Comparison of ENCODE assay signal across 30 mouse cellular contexts in genomic region chr13:110741576-110742206, GRCm38 (mm10).
DNase-seq lines count a peak whose midpoint lies in the region; ATAC-seq and TF ChIP-seq lines count a peak whose summit lies in the region.
"Had no signal": no experiment of that assay in that cellular context is flagged by ENCODE, and none has a peak within 500 bp of the region (broad histone marks: within the 10 kb centered on the region; RNA-seq: fewer than 3 reads in every experiment).

No protein-coding gene starts in this region.

- no peak overlapping the region for H3K4me3 ChIP-seq in cortical plate, adult 2 months (ENCODE audit: insufficient read depth, low read length)
- no peak overlapping the region for H3K4me3 ChIP-seq in hindbrain, embryonic 11.5 days (ENCODE audit: low read depth, low read length)
- H3K4me3 ChIP-seq: embryonic facial prominence, embryonic 13.5 days; heart, embryonic 13.5 days; hindbrain, embryonic 15.5 days; intestine, embryonic 15.5 days; limb, embryonic 10.5 days; megakaryocyte, embryonic 14.5 days; stomach, embryonic 15.5 days had no signal

- H3K27me3 ChIP-seq in hindbrain, embryonic 11.5 days (ENCODE audit: control insufficient read depth, insufficient read depth, low read length) = no peaks in the 10 kb centered on the region
- H3K27me3 ChIP-seq: embryonic facial prominence, embryonic 13.5 days; heart, embryonic 13.5 days; hindbrain, embryonic 15.5 days; intestine, embryonic 15.5 days; stomach, embryonic 15.5 days had no signal

- 0 out of 2 replicates have a peak, but pooled peaks have one; percentile 8 for TF ChIP-seq POLR2A in cortical plate, adult 2 months (IDR thresholded peaks at IDR 0.05; ENCODE audit: extremely low read depth, insufficient read depth, low read length)

- H3K9me3 ChIP-seq in hindbrain, embryonic 11.5 days (ENCODE audit: control insufficient read depth, low read length) = no peaks in the 10 kb centered on the region
- H3K9me3 ChIP-seq: embryonic facial prominence, embryonic 13.5 days; heart, embryonic 13.5 days; hindbrain, embryonic 15.5 days; intestine, embryonic 15.5 days; limb, embryonic 10.5 days; megakaryocyte, embryonic 14.5 days; stomach, embryonic 15.5 days had no signal

- no peak overlapping the region for H3K9ac ChIP-seq in hindbrain, embryonic 11.5 days (ENCODE audit: low read depth, low read length)
- H3K9ac ChIP-seq: embryonic facial prominence, embryonic 13.5 days; heart, embryonic 13.5 days; hindbrain, embryonic 15.5 days; intestine, embryonic 15.5 days; liver, postnatal 0 days; stomach, embryonic 15.5 days had no signal

- no peak for TF ChIP-seq CTCF in cortical plate, adult 2 months (IDR thresholded peaks at IDR 0.05; ENCODE audit: extremely low read depth, insufficient read depth, low read length)

- no peak for ATAC-seq in activated CD4-positive, CD25-positive, alpha-beta regulatory T cell, adult 4 months
- no peak for ATAC-seq in hindbrain, embryonic 11.5 days (ENCODE audit: low FRiP score)
- ATAC-seq: CD4-positive, CD25-positive, alpha-beta regulatory T cell, adult 4 months; forebrain, embryonic 16.5 days; intestine, embryonic 15.5 days; liver, postnatal 0 days; midbrain, embryonic 16.5 days had no signal

- H3K4me1 ChIP-seq in cortical plate, adult 2 months (ENCODE audit: control insufficient read depth, insufficient read depth, low read length) = peaks cover 2% of the 10 kb centered on the region
- H3K4me1 ChIP-seq in hindbrain, embryonic 11.5 days (replicated peaks; ENCODE audit: control insufficient read depth, insufficient read depth, low read length) = no peaks in the 10 kb centered on the region
- H3K4me1 ChIP-seq: embryonic facial prominence, embryonic 13.5 days; hindbrain, embryonic 15.5 days; intestine, embryonic 15.5 days; limb, embryonic 10.5 days; megakaryocyte, embryonic 14.5 days; stomach, embryonic 15.5 days had no signal

- no peak overlapping the region for H3K4me2 ChIP-seq in hindbrain, embryonic 11.5 days (replicated peaks; ENCODE audit: low read depth, low read length)
- H3K4me2 ChIP-seq: embryonic facial prominence, embryonic 13.5 days; heart, embryonic 13.5 days; hindbrain, embryonic 15.5 days; intestine, embryonic 15.5 days; stomach, embryonic 15.5 days had no signal

- no peaks in the 10 kb centered on the region for H3K36me3 ChIP-seq in hindbrain, embryonic 11.5 days (ENCODE audit: control insufficient read depth, insufficient read depth, low read length)
- H3K36me3 ChIP-seq: embryonic facial prominence, embryonic 13.5 days; G1E; heart, embryonic 13.5 days; hindbrain, embryonic 15.5 days; intestine, embryonic 15.5 days; limb, embryonic 10.5 days; stomach, embryonic 15.5 days had no signal

- WGBS in hindbrain, embryonic 11.5 days = 84% methylated on average over 11 of the region's 11 CpGs

- peak overlapping the region; percentile 91 for H3K27ac ChIP-seq in cortical plate, adult 2 months (ENCODE audit: insufficient read depth, low read length)
- no peak overlapping the region for H3K27ac ChIP-seq in hindbrain, embryonic 11.5 days (ENCODE audit: low read depth, low read length)
- H3K27ac ChIP-seq: embryonic facial prominence, embryonic 13.5 days; heart, embryonic 13.5 days; hindbrain, embryonic 15.5 days; intestine, embryonic 15.5 days; limb, embryonic 10.5 days; stomach, embryonic 15.5 days had no signal

- peak; percentile 19 to 21 for DNase-seq in layer of hippocampus, adult 8-10 months (ENCODE audit: low spot score in 2 of 2)
- no peak for DNase-seq in layer of hippocampus, postnatal 10 days (ENCODE audit: low spot score in 2 of 2)
- peak; percentile 29 to 35 for DNase-seq in right cerebral cortex, postnatal 36 days (ENCODE audit: low spot score in 2 of 2)
- no peak for DNase-seq in right cerebral cortex, postnatal 25 days
- peak; percentile 74 for DNase-seq in telencephalon, adult 2 months (ENCODE audit: low read depth, low spot score)
- no peak for DNase-seq in hindbrain, embryonic 11.5 days (ENCODE audit: low spot score)
- DNase-seq: adrenal gland, postnatal 36 days; cerebellum, adult 2 months; gastrocnemius, postnatal 10 days; heart, adult 11 months; heart, postnatal 36 days; kidney, adult 9 months; kidney, postnatal 36 days; liver, postnatal 0 days; lung, postnatal 10 days; retina, postnatal 1 day; thymus, adult 2 months had no signal

Comparison
In these comparisons a context has a peak if more than half of its experiments do, and no peak if none do; other contexts are left out.
1. DNase-seq: peak in layer of hippocampus, adult 8-10 months (2 of 2), right cerebral cortex, postnatal 36 days (2 of 2) and telencephalon, adult 2 months (single experiment); none in layer of hippocampus, postnatal 10 days (0 of 2), right cerebral cortex, postnatal 25 days (single experiment) and hindbrain, embryonic 11.5 days (single experiment).